Mouse (Mus musculus) lung, postnatal 0 days (tissue): Measurements from ENCODE around the gene Tmem150a. TPM values are rescaled to one million over a fixed set of nuclear protein-coding genes. Genes with fewer than 3 reads are reported as not detected.

Experiments used
- ATAC-seq: fragments of 200-750 bp; cut with Nextera tagmentation; 2 replicates; pipeline ENCODE4 v1.8.0; 2017; ENCODE audit warnings: moderate library complexity
- DNase-seq: peaks from one replicate; pipeline ENCODE4 v3.0.0-alpha.2; 2016; ENCODE audit warnings: low spot score
- H3K27ac ChIP-seq: fragments of 300-500 bp; sonication (generic); 2 replicates; pipeline ENCODE4 v1.5.1; 2014; ENCODE audit warnings: antibody characterized with exemption, mild to moderate bottlenecking, low read length, mixed read lengths
- H3K27me3 ChIP-seq: fragments of 300-500 bp; sonication (generic); replicated peaks from 2 replicates; pipeline ENCODE4 v1.6.1; 2014; ENCODE audit warnings: low read length, mixed read lengths; ENCODE audit not compliant: insufficient read depth
- H3K36me3 ChIP-seq: fragments of 300-500 bp; sonication (generic); 2 replicates; pipeline ENCODE4 v1.6.1; 2014; ENCODE audit warnings: low read length, mixed read lengths; ENCODE audit not compliant: insufficient read depth
- H3K4me1 ChIP-seq: fragments of 300-500 bp; sonication (generic); 2 replicates; pipeline ENCODE4 v1.6.1; 2014; ENCODE audit warnings: antibody characterized with exemption, low read depth, low read length, mixed read lengths; ENCODE audit not compliant: insufficient read depth
- H3K4me2 ChIP-seq: fragments of 300-500 bp; sonication (generic); replicated peaks from 2 replicates; pipeline ENCODE4 v1.6.1; 2014; ENCODE audit warnings: low read depth, mild to moderate bottlenecking, low read length, moderate library complexity, mixed read lengths
- H3K4me3 ChIP-seq: fragments of 300-500 bp; sonication (generic); 2 replicates; pipeline ENCODE4 v1.5.1; 2014; ENCODE audit warnings: low read depth, low read length
- H3K9ac ChIP-seq: fragments of 300-500 bp; sonication (generic); replicated peaks from 2 replicates; pipeline ENCODE4 v1.6.1; 2014; ENCODE audit warnings: low read depth, mild to moderate bottlenecking
- H3K9me3 ChIP-seq: fragments of 300-500 bp; sonication (generic); 2 replicates; pipeline ENCODE4 v1.6.1; 2016; ENCODE audit warnings: low read length, mixed read lengths
- CTCF ChIP-seq: IDR thresholded peaks from 2 replicates; pipeline ENCODE4 v1.5.1; 2016; ENCODE audit warnings: antibody characterized with exemption, mild to moderate bottlenecking
- EP300 ChIP-seq: IDR thresholded peaks from 2 replicates; pipeline ENCODE4 v1.6.1; 2016; ENCODE audit warnings: antibody characterized with exemption, mild to moderate bottlenecking, control low read depth
- WGBS: fragments of 180-500 bp; shearing (Covaris S2); extraction: QIAGEN DNeasy Blood & Tissue Kit; methylation state at CpG from one replicate; pipeline ENCODE4 v1.1.7; 2014; 5-methylcytosine and 5-hydroxymethylcytosine counted together
- polyA plus RNA-seq: library from polyadenylated mRNA; unstranded; fragments of >200 nt; fragmentation: Nextera tagmentation; extraction: Ambion mirVana; gene quantifications from 2 replicates; pipeline ENCODE4 v1.2.1, GENCODE M21; 2015

The Tmem150a gene
- polyA plus RNA-seq, 1 experiment from 2014 or later = 17.6 TPM

DNA sequence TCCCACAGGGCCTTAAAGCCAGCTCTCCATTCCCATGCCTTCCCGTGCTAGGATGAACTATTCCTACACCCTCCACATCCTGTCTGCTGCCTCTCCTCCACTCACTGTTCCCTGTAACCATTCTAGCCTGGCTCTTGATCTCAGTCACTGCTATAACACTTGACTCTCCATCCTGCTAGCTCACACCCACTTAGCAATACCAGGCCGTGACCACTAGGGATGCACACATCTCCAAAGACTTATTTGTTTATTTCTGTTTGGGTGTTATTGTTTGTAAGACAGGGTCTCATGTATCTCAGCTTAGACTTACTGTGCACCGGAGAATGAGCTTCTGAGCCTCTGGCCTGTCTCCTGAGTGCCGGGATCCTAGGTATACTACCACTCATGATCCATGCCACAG, 14.3 kb downstream of the Tmem150a start:
- no peaks in the 10 kb centered on the region for H3K36me3 ChIP-seq
- ATAC-seq = no peak

DNA sequence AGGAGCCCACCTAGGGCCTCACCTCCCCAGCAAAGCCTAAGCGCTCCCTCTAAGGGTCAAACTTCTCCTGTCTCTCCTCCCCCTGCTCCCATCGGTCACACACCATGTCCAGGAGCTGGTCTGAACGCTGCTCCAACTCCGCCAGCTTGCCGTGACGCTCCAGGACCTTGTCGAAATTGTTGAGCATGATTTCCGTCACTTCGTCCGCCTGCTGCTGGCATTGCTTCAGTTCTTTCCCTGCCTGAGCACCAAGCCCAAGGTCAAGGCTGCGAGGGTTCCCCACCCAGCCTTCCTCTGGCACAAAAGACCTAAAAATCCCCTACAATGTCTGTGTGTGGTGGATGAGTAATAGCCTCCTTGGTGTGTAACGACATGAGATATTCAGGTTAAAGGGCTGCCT, 14.8 kb downstream of the Tmem150a start:
- TF ChIP-seq CTCF (no peak), EP300 (no peak)

More for the DNA sequence above, 14.3 kb downstream of the Tmem150a start:
- Histone ChIP-seq H3K27me3 (no peaks in the 10 kb centered on the region), H3K4me1 (peaks cover 14% of the 10 kb centered on the region; the same call in 1 of the 2 replicates), H3K27ac (no peak overlapping the region), H3K9me3 (no peaks in the 10 kb centered on the region), H3K9ac (no peak overlapping the region), H3K4me3 (no peak overlapping the region), H3K4me2 (no peak overlapping the region)
- TF ChIP-seq CTCF = peak; percentile 56
- TF ChIP-seq EP300 = no peak
- WGBS = 73% methylated on average over 4 of the region's 4 CpGs
- no peak for DNase-seq

DNA sequence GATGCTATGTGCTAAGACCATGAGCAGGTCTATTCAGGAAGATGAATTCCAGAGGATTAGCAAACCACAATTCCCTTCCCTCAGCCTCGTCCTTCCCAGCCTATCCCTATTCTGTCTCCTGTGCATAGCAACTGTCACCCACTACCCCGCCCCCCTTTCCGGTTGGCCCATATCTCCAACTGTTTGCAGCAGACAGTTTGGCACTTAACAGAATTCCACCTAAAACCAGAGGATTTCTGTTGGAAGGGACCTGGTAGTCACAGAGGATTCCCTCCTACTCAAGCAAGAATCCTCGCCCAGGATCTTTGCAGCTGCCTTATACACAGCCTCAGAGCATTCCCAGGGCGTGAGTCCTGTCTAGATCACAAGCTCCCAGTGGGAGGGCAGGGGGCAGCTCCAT, 15.9 kb downstream of the Tmem150a start:
- WGBS = 26% methylated on average over 5 of the region's 5 CpGs
- no peak overlapping the region for H3K9ac ChIP-seq
- peak overlapping the region; percentile 16; the same call in 1 of the 2 replicates for H3K27ac ChIP-seq

More for the DNA sequence above, 14.8 kb downstream of the Tmem150a start:
- Histone ChIP-seq H3K27ac (0 out of 2 replicates have a peak overlapping the region, but pooled peaks have one; percentile 4), H3K4me2 (no peak overlapping the region), H3K4me3 (no peak overlapping the region), H3K36me3 (no peaks in the 10 kb centered on the region), H3K9ac (no peak overlapping the region), H3K9me3 (no peaks in the 10 kb centered on the region), H3K27me3 (no peaks in the 10 kb centered on the region), H3K4me1 (peaks cover 18% of the 10 kb centered on the region; the same call in 1 of the 2 replicates)
- WGBS = 67% methylated on average over 12 of the region's 12 CpGs
- ATAC-seq = no peak
- no peak for DNase-seq

DNA sequence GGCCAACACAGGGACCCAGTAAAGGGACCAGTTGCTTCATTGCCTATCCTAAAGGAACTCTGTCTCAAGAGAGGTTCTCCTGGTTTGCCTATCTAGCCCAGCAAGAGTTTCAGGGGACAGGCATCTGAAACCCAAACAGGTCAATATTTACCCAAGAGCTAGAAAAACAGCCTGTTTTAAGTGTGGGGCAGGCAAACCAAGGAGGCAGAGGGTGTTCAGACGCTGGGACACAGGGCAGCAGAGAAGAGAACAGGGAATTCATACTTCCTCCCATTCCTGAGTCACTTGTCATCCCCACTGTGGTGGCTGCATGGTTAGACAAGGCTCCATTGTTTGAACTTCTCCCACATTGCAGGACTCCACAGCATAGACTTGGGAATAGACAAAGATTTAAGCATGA, 16.3 kb downstream of the Tmem150a start:
- DNase-seq (peak; percentile 53), ATAC-seq (peak; percentile 26)
- no peak overlapping the region for H3K4me2 ChIP-seq
- no peaks in the 10 kb centered on the region for H3K27me3 ChIP-seq
- H3K4me1 ChIP-seq = peaks cover 18% of the 10 kb centered on the region; the same call in 1 of the 2 replicates
- WGBS = 0% methylated on average over 1 of the region's 1 CpGs
- no peaks in the 10 kb centered on the region for H3K36me3 ChIP-seq
- TF ChIP-seq CTCF (no peak), EP300 (no peak)
- peak overlapping the region; percentile 16; the same call in 1 of the 2 replicates for H3K27ac ChIP-seq
- no peaks in the 10 kb centered on the region for H3K9me3 ChIP-seq
- H3K4me3 ChIP-seq = no peak overlapping the region
- H3K9ac ChIP-seq = no peak overlapping the region

More for the DNA sequence above, 15.9 kb downstream of the Tmem150a start:
- TF ChIP-seq CTCF = no peak
- TF ChIP-seq EP300 = no peak
- no peak overlapping the region for H3K4me3 ChIP-seq
- ATAC-seq (peak; percentile 50), DNase-seq (peak; percentile 55)
- H3K4me1 ChIP-seq = peaks cover 18% of the 10 kb centered on the region; the same call in 1 of the 2 replicates
- no peaks in the 10 kb centered on the region for H3K27me3 ChIP-seq
- no peak overlapping the region for H3K4me2 ChIP-seq
- no peaks in the 10 kb centered on the region for H3K9me3 ChIP-seq
- H3K36me3 ChIP-seq = no peaks in the 10 kb centered on the region

DNA sequence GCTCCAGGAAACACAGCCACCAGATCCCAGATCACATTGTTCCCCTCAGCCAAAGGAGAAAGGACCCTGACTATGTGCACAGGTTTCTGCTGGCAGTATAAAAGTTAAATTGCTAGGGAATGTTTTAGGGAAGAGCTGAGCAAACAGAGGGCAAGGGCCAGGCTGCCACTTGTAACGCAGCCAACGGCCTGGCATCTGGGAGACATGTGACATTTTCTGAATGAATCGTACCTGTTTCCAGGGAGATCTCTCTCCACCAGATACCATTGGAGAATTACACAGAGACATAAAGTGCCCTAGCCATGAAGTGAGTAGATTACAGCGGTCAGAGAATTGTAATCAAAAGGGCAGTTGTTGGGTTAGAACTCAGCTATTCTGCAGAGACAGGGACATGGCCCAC, 17.9 kb downstream of the Tmem150a start:
- no peaks in the 10 kb centered on the region for H3K36me3 ChIP-seq
- H3K27ac ChIP-seq = peak overlapping the region; percentile 72
- H3K4me3 ChIP-seq = no peak overlapping the region
- H3K4me1 ChIP-seq = peaks cover 18% of the 10 kb centered on the region; the same call in 1 of the 2 replicates
- TF ChIP-seq EP300 = peak; percentile 24; the same call in 1 of the 2 replicates
- no peak for TF ChIP-seq CTCF
- no peaks in the 10 kb centered on the region for H3K27me3 ChIP-seq
- H3K4me2 ChIP-seq = no peak overlapping the region
- H3K9ac ChIP-seq = no peak overlapping the region
- ATAC-seq (peak; percentile 69), DNase-seq (peak; percentile 81)
- 61% methylated on average over 4 of the region's 4 CpGs for WGBS
- H3K9me3 ChIP-seq = no peaks in the 10 kb centered on the region

DNA sequence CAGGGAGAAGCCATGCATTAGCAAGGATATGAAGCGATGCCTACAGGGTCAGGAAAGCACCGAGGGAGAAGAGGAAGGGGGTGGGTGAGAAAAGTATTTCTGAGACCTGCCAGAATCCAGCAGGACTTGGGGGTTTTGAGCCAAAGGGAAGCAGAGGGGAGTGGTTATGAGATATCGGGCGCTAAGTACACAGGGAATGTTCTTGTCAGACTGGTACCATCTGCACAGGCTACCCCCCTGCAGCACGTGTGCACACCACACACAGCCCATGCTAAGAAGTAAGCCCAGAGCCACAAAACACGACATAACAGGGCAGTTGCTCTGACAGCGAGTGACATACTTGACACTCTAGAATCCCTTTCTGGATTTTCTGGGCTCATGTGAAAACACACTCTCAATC, 19.0 kb downstream of the Tmem150a start:
- peak overlapping the region; percentile 72; the same call in 1 of the 2 replicates for H3K27ac ChIP-seq
- H3K4me1 ChIP-seq = peaks cover 18% of the 10 kb centered on the region; the same call in 1 of the 2 replicates
- no peak overlapping the region for H3K9ac ChIP-seq
- H3K36me3 ChIP-seq = no peaks in the 10 kb centered on the region
- DNase-seq = no peak
- 41% methylated on average over 7 of the region's 7 CpGs for WGBS
- H3K27me3 ChIP-seq = no peaks in the 10 kb centered on the region
- no peak overlapping the region for H3K4me3 ChIP-seq
- no peak for TF ChIP-seq CTCF
- TF ChIP-seq EP300 = no peak
- ATAC-seq = no peak
- no peaks in the 10 kb centered on the region for H3K9me3 ChIP-seq
- no peak overlapping the region for H3K4me2 ChIP-seq
